Mouse (Mus musculus) liver, embryonic 11.5 days (tissue): ENCODE results near the gene Acadvl. TPM values are rescaled to one million over a fixed set of nuclear protein-coding genes. Genes with fewer than 3 reads are reported as not detected.

ENCODE experiments used
- ATAC-seq: fragments of 200-750 bp; cut with Nextera tagmentation; replicated peaks from 2 replicates; pipeline ENCODE4 v1.8.0; 2017; ENCODE audit warnings: moderate number of reproducible peaks, mild to moderate bottlenecking, moderate TSS enrichment, moderate library complexity; ENCODE audit not compliant: low FRiP score
- DNase-seq: peaks from one replicate; pipeline ENCODE4 v3.0.0-alpha.2; 2017; ENCODE audit warnings: low spot score
- H3K27ac ChIP-seq: fragments of 300-500 bp; sonication (generic); 2 replicates; pipeline ENCODE4 v1.5.1; 2014; ENCODE audit warnings: mild to moderate bottlenecking, low read depth, low read length, control low read depth
- H3K27me3 ChIP-seq: fragments of 300-500 bp; sonication (generic); replicated peaks from 2 replicates; pipeline ENCODE4 v1.6.1; 2014; ENCODE audit warnings: low read length, mixed read lengths; ENCODE audit not compliant: control insufficient read depth, insufficient read depth
- H3K36me3 ChIP-seq: fragments of 300-500 bp; sonication (generic); 2 replicates; pipeline ENCODE4 v1.6.1; 2014; ENCODE audit warnings: mild to moderate bottlenecking, low read length, moderate library complexity, mixed read lengths; ENCODE audit not compliant: control insufficient read depth, insufficient read depth
- H3K4me1 ChIP-seq: fragments of 300-500 bp; sonication (generic); replicated peaks from 2 replicates; pipeline ENCODE4 v1.6.1; 2014; ENCODE audit warnings: low read length, mixed read lengths; ENCODE audit not compliant: control insufficient read depth, insufficient read depth
- H3K4me2 ChIP-seq: fragments of 300-500 bp; sonication (generic); 2 replicates; pipeline ENCODE4 v1.6.1; 2014; ENCODE audit warnings: mild to moderate bottlenecking, control low read depth, moderate library complexity
- H3K4me3 ChIP-seq: fragments of 300-500 bp; sonication (generic); 2 replicates; pipeline ENCODE4 v1.5.1; 2014; ENCODE audit warnings: low read depth, low read length, control low read depth
- H3K9ac ChIP-seq: fragments of 300-500 bp; sonication (generic); 2 replicates; pipeline ENCODE4 v1.6.1; 2014; ENCODE audit warnings: low read depth, low read length, control low read depth
- H3K9me3 ChIP-seq: fragments of 300-500 bp; sonication (generic); 2 replicates; pipeline ENCODE4 v1.6.1; 2016; ENCODE audit warnings: low read length, inconsistent platforms, mixed read lengths; ENCODE audit not compliant: control insufficient read depth
- WGBS: fragments of 180-500 bp; shearing (Covaris S2); extraction: QIAGEN DNeasy Blood & Tissue Kit; methylation state at CpG from one replicate; pipeline ENCODE4 v1.1.7; 2014; 5-methylcytosine and 5-hydroxymethylcytosine counted together
- polyA plus RNA-seq: library from polyadenylated mRNA; unstranded; fragments of >200 nt; fragmentation: Nextera tagmentation; extraction: Ambion mirVana; gene quantifications from 2 replicates; pipeline ENCODE4 v1.2.1, GENCODE M21; 2014

The Acadvl gene
- polyA plus RNA-seq, 1 experiment from 2014 or later = 85.7 TPM

GRCm38 (mm10) chr11:69989949-69990348, 25.3 kb downstream of the Acadvl start:
- H3K9me3 ChIP-seq = no peaks in the 10 kb centered on the region
- no peaks in the 10 kb centered on the region for H3K27me3 ChIP-seq
- H3K9ac ChIP-seq = no peak overlapping the region
- H3K4me1 ChIP-seq = peaks cover 13% of the 10 kb centered on the region; the same call in 1 of the 2 replicates
- no peak for DNase-seq
- H3K36me3 ChIP-seq = peaks cover 39% of the 10 kb centered on the region
- H3K27ac ChIP-seq = peak overlapping the region; percentile 88; the same call in 1 of the 2 replicates
- no peak overlapping the region for H3K4me2 ChIP-seq
- no peak overlapping the region for H3K4me3 ChIP-seq
- 90% methylated on average over 8 of the region's 8 CpGs for WGBS
- no peak for ATAC-seq

- no peak for ATAC-seq
- H3K9me3 ChIP-seq = no peaks in the 10 kb centered on the region
- no peaks in the 10 kb centered on the region for H3K27me3 ChIP-seq
- H3K4me2 ChIP-seq = no peak overlapping the region
- peaks cover 19% of the 10 kb centered on the region for H3K4me1 ChIP-seq
- H3K9ac ChIP-seq = no peak overlapping the region
- no peak for DNase-seq
- H3K27ac ChIP-seq = no peak overlapping the region
- H3K4me3 ChIP-seq = no peak overlapping the region
- H3K36me3 ChIP-seq = peaks cover 36% of the 10 kb centered on the region
- 86% methylated on average over 8 of the region's 8 CpGs for WGBS
These were observed 30.8 kb downstream of the Acadvl start for GRCm38 (mm10) chr11:69984431-69984830.

DNA sequence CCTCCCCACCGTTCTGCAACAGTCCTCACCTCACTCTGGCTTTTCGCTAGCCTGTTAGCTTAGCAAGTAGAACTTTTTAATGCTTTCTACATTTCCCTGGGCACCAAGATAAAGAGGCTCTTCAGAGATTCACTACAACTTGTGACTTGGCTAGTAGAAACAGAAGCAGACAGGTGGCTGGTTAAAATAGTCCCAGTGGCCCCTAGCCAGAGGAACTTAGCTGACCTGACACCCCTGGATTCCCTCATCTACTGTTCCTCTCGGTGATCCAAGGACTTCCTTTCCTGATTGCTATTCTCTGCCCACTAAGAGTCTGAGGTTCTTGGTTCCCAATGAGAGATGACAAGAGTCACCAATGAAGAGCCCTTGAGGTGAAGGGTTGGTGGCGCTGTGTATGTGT, 31.8 kb downstream of the Acadvl start:
- peaks cover 27% of the 10 kb centered on the region for H3K36me3 ChIP-seq
- 78% methylated on average over 4 of the region's 4 CpGs for WGBS
- H3K4me1 ChIP-seq = peaks cover 19% of the 10 kb centered on the region

DNA sequence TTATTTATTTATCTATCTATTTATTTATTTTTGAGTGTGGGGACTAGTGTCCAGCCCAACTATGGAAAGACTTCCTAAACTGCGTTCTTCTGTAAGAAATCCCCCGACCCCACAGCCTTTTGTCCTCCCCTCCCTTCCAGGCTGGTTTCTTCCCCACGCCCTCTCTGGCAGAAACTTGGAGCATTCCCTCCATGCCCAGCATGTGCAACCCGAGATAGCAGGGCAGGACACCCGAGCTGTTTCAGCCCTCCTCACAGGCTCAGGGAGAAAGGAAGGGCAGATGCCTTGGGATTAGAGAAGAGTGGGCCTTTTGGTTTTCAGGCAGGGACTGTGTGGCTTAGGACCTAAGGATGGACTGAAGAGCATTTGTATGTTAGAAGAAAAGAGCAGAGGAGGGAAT, 32.3 kb downstream of the Acadvl start:
- DNase-seq = no peak
- peaks cover 26% of the 10 kb centered on the region for H3K36me3 ChIP-seq
- peak overlapping the region; percentile 92 for H3K9ac ChIP-seq
- H3K27ac ChIP-seq = peak overlapping the region; percentile 45; the same call in 1 of the 2 replicates
- H3K4me2 ChIP-seq = peak overlapping the region; percentile 92
- H3K4me1 ChIP-seq = peaks cover 19% of the 10 kb centered on the region
- no peak for ATAC-seq
- no peaks in the 10 kb centered on the region for H3K9me3 ChIP-seq
- no peaks in the 10 kb centered on the region for H3K27me3 ChIP-seq
- peak overlapping the region; percentile 94 for H3K4me3 ChIP-seq
- WGBS = 41% methylated on average over 5 of the region's 5 CpGs

More for the DNA sequence above, 31.8 kb downstream of the Acadvl start:
- no peaks in the 10 kb centered on the region for H3K27me3 ChIP-seq
- H3K4me3 ChIP-seq = peak overlapping the region; percentile 94
- peak overlapping the region; percentile 45; the same call in 1 of the 2 replicates for H3K27ac ChIP-seq
- no peak for ATAC-seq
- H3K9ac ChIP-seq = peak overlapping the region; percentile 92; the same call in 1 of the 2 replicates
- no peak for DNase-seq
- peak overlapping the region; percentile 92 for H3K4me2 ChIP-seq
- H3K9me3 ChIP-seq = no peaks in the 10 kb centered on the region

GRCm38 (mm10) chr11:69982225-69982624, 33.0 kb downstream of the Acadvl start, which contains the start of gene Elp5:
TSS of gene Elp5 (minus strand) at chr11:69982517.
- H3K9me3 ChIP-seq = no peaks in the 10 kb centered on the region
- peak within 1 kb of the TSS; percentile 92 for H3K9ac ChIP-seq
- DNase-seq (no peak), ATAC-seq (no peak)
- H3K27ac ChIP-seq = peak within 1 kb of the TSS; percentile 99
- H3K4me2 ChIP-seq = peak within 1 kb of the TSS; percentile 92
- H3K4me3 ChIP-seq = peak within 1 kb of the TSS; percentile 94
- peaks cover 26% of the 10 kb centered on the region for H3K36me3 ChIP-seq
- peaks cover 19% of the 10 kb centered on the region for H3K4me1 ChIP-seq
- WGBS = 49% methylated on average over 8 of the region's 8 CpGs
- no peaks in the 10 kb centered on the region for H3K27me3 ChIP-seq

DNA sequence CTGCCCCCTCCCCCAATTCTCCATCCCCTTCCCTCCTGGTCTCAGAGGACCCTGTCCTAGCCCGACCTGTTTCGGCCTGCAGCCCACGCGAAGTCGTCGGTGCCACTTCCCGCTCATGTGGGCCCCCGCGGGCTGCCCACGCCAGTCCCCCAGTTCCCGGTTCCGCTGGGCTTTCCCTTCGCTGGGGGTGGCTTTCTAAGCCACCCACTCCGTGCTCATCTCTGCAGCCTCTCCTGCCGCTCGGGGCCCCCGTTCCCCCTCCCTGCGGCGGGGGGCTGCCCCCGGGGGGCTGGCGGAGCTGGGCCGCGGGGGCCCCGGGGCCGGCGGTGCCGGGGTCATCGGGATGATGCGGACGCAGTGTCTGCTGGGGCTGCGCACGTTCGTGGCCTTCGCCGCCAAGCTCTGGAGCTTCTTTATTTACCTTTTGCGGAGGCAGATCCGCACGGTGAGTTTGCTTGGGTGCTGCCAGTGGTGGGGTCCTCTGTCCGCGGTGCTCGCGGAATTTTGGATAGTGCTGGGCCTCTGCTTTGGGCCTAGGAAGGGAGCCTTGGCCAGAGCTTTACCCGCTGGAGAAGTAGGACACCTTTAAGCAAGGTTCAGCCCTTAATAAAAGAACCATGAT, 34.0 kb downstream of the Acadvl start, which contains the start of gene Ctdnep1:
Gene Ctdnep1, plus strand, starts transcription at position 16 of the 622 bp plus-strand sequence.
- DNase-seq (no peak), ATAC-seq (peak; percentile 0; the same call in 1 of the 2 replicates)
- Histone ChIP-seq H3K9ac (peak within 1 kb of the TSS; percentile 92), H3K27me3 (no peaks in the 10 kb centered on the region), H3K27ac (peak within 1 kb of the TSS; percentile 99), H3K4me3 (peak within 1 kb of the TSS; percentile 94), H3K36me3 (peaks cover 22% of the 10 kb centered on the region), H3K9me3 (no peaks in the 10 kb centered on the region), H3K4me2 (peak within 1 kb of the TSS; percentile 92), H3K4me1 (peaks cover 19% of the 10 kb centered on the region)
- WGBS = under 1% methylated on average over 42 of the region's 43 CpGs

DNA sequence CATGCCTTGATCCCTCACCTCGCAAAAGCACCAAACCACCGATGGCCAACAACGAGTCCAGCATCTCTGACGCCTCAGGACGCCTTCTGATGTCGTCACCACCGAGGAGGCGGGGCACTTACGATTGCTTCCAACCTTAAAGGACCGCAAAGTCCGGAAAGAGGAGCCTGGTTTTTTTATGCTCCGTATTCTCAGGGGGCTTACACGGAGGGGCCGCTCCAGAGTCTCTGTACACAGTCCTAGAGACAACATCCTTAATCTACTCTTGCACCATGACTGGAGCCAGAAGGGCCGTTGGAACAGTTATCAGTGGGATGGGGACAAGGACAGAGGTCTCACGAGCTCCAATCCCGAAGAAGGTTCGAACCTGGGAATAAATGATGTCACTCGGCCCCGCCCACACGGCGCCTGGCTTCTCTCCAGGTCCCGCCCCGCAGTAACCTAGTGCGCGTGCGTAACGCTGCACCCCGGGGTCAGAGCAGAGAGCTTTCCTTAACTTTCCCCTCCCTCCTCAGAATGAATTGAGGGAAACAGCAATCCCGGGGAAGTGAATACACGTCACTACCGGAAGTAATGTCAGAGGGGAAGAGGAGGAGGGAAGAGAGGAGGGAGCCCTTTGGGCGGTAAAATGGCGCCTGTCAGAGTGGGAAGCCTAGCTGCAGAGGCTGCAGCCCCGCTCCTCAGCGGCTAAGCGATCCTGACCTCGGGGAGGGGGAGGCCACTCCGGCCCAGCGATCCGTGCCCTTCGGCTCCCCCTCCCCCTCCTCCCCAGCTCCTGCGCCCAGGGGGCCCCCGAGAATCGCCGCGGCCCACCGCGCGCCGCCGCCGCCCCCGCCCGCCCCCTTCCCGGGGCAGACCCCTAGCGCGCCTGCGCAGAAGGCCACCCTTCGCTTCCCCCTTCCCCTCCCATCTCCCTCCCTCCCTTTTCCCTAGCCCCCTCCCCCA, 34.7 kb downstream of the Acadvl start:
- Histone ChIP-seq H3K27me3 (no peaks in the 10 kb centered on the region), H3K4me1 (peaks cover 19% of the 10 kb centered on the region), H3K9me3 (no peaks in the 10 kb centered on the region), H3K9ac (peak overlapping the region; percentile 92), H3K4me3 (peak overlapping the region; percentile 94), H3K36me3 (peaks cover 22% of the 10 kb centered on the region), H3K4me2 (peak overlapping the region; percentile 92), H3K27ac (peak overlapping the region; percentile 99)
- DNase-seq (peak; percentile 99), ATAC-seq (peak; percentile 91)
- WGBS = under 1% methylated on average over 58 of the region's 60 CpGs

DNA sequence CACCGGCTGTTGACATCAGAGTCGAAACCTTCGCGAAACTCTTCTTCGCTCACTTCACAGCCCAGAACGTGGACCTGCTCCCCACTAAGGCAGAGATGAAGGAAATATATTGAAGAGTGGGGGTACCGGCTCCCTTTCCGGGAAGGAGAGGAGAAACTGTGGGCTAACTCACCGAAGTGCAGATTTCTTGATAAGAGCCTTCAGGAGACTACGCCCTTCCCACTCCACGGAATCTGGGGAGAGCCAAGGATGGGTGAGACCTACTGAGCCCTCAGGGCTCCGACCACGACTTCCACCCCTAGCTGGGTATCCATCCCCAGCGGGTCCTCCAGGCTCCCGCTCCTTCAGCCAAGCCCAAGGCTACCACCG, 35.4 kb downstream of the Acadvl start:
- H3K4me3 ChIP-seq = peak overlapping the region; percentile 94
- peak overlapping the region; percentile 92 for H3K4me2 ChIP-seq
- no peak for ATAC-seq
- 2% methylated on average over 16 of the region's 16 CpGs for WGBS
- no peaks in the 10 kb centered on the region for H3K9me3 ChIP-seq
- no peaks in the 10 kb centered on the region for H3K27me3 ChIP-seq
- H3K27ac ChIP-seq = peak overlapping the region; percentile 99
- H3K36me3 ChIP-seq = peaks cover 21% of the 10 kb centered on the region
- DNase-seq = no peak
- H3K4me1 ChIP-seq = peaks cover 19% of the 10 kb centered on the region
- peak overlapping the region; percentile 92 for H3K9ac ChIP-seq
